Mouse (Mus musculus): ENCODE data around the gene Slc28a3.

DNA sequence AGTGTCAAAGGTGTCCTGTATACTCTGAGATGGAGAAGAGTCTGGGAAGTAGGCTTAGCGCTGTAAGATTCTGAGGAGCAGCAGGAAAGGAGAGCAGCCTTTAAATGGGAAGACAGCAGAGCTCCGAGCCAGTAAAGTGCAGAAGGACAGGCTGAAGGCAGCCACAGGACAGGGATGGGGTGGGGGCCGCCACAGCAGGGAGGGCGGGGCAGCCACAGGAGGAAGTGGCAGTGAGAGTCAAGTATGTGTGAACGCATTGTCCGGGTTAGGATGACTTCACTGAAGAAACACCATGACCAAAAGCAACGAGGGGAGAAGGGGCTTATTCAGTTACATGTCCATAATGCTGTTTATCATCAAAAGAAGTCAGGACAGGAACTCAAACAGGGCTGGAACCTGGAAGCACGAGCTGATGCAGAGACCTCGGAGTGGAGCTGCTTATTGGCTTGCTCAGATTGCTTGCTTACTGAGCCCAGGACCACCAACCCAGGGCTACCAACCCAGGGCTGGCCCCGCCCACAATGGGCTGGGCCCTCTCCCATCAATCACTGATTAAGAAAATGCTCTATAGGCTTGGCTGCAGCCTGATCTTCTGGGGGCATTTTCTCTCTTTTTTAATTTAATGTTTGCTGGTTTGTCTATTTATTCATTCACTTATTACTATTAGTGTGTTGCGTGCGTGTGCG, 18.8 kb upstream of the Slc28a3 start:
- TF ChIP-seq POLR2A (IDR thresholded peaks at IDR 0.05; ENCODE audit: extremely low read depth, insufficient read depth, low read length), result no peak
- no peak for TF ChIP-seq CTCF (IDR thresholded peaks at IDR 0.05; ENCODE audit: extremely low read depth, insufficient read depth, low read length)
